Mouse (Mus musculus) G1E (cell line): Measurements from ENCODE around the gene Ldlrad3. TPM values are rescaled to one million over a fixed set of nuclear protein-coding genes. Genes with fewer than 3 reads are reported as not detected.
A peak's percentile ranks its signal among the peaks of the same experiment; 100 is the strongest.

Experiments used
- ATAC-seq: 2 replicates; pipeline ENCODE4 v1.8.0; 2016; ENCODE audit warnings: mild to moderate bottlenecking; ENCODE audit not compliant: insufficient number of reproducible peaks, poor library complexity, low FRiP score, severe bottlenecking; ENCODE audit errors: extremely low read depth
- DNase-seq: peaks from one replicate; pipeline ENCODE4 v3.0.0; 2012; ENCODE audit warnings: low spot score
- H3K27me3 ChIP-seq: 2 replicates; pipeline ENCODE4 v1.6.1; 2012; ENCODE audit warnings: mild to moderate bottlenecking, low read length, inconsistent platforms; ENCODE audit not compliant: insufficient read depth
- H3K36me3 ChIP-seq: replicated peaks from 2 replicates; pipeline ENCODE3; 2012; ENCODE audit warnings: mild to moderate bottlenecking, inconsistent platforms
- H3K4me1 ChIP-seq: 2 replicates; pipeline ENCODE4 v1.6.1; 2012; ENCODE audit warnings: low read depth, low read length, inconsistent platforms, mixed read lengths; ENCODE audit not compliant: insufficient read depth
- H3K4me3 ChIP-seq: 2 replicates; pipeline ENCODE4 v1.5.1; 2012; ENCODE audit warnings: low read depth, mild to moderate bottlenecking, inconsistent platforms, low read length, moderate library complexity, mixed read lengths
- H3K9me3 ChIP-seq: replicated peaks from 2 replicates; pipeline ENCODE4 v1.6.1; 2012; ENCODE audit warnings: inconsistent platforms
- CTCF ChIP-seq: IDR thresholded peaks from 2 replicates; pipeline ENCODE4 v1.5.1; 2012; ENCODE audit warnings: low read depth, low read length, inconsistent platforms, mixed read lengths
- GATA1 ChIP-seq: IDR thresholded peaks from 2 replicates; pipeline ENCODE4 v1.6.1; 2012; ENCODE audit warnings: borderline replicate concordance, low read length, inconsistent platforms, mixed read lengths
- GATA2 ChIP-seq: IDR thresholded peaks from 2 replicates; pipeline ENCODE4 v1.6.1; 2012; ENCODE audit warnings: low read depth, low read length, inconsistent platforms, borderline replicate concordance
- POLR2AphosphoS5 ChIP-seq: IDR thresholded peaks from 2 replicates; pipeline ENCODE4 v1.6.1; 2012; ENCODE audit warnings: low read depth, low read length, inconsistent platforms; ENCODE audit not compliant: insufficient replicate concordance
- TAL1 ChIP-seq: conservative IDR thresholded peaks from 2 replicates; pipeline ENCODE4 v1.6.1; 2012; ENCODE audit warnings: low read depth, low read length, inconsistent platforms, mixed read lengths
- polyA plus RNA-seq: library from polyadenylated mRNA; stranded (reverse); fragments of >175 nt; gene quantifications from 2 replicates; pipeline ENCODE4 v1.2.3, GENCODE M21; 2012
- total RNA-seq, 2 experiments: library from RNA; stranded (forward) in 1 of 2; stranded (reverse) in 1 of 2; fragments of 200-1000 nt in 1 of 2; fragments of >200 nt in 1 of 2; fragmentation: Nextera tagmentation in 1 of 2; gene quantifications; 2 replicates each; pipeline ENCODE4 v1.2.3; 2014 to 2017

The Ldlrad3 gene
- total and polyA plus RNA-seq, 3 experiments, result 0.01 to 0.38 TPM; not detected in 1

DNA sequence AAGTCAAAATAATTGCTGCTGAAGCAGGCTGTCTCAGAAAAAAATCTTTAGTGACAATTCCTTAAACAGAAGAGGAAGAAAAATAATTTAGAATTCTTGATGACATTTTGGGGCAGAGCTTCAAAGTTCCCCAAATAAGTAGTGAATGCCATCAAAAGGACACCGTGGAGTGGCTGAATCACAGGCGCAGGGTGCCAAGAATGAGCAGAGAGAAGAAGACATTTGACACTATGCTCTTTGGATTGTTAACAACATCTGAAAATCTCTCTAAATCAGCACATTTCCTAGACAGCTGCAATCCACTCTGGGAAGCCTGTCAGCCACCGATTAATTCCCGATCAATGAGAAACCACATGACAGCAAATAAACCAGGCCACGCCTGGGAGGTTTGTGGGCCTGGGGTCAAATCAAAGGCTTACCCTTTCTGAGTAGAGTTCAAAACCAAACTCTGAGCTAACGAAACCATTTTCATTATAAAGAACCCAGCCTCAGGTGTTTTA lies 176.4 kb downstream of the Ldlrad3 start:
- TF ChIP-seq POLR2AphosphoS5 (no peak), CTCF (no peak), TAL1 (no peak), GATA2 (no peak), GATA1 (no peak)
- no peak for ATAC-seq
- H3K9me3 ChIP-seq, result no peaks in the 10 kb centered on the region
- no peak for DNase-seq
- no peak overlapping the region for H3K4me3 ChIP-seq
- H3K27me3 ChIP-seq, result peaks cover 13% of the 10 kb centered on the region
- no peaks in the 10 kb centered on the region for H3K36me3 ChIP-seq
- peaks cover 22% of the 10 kb centered on the region for H3K4me1 ChIP-seq

DNA sequence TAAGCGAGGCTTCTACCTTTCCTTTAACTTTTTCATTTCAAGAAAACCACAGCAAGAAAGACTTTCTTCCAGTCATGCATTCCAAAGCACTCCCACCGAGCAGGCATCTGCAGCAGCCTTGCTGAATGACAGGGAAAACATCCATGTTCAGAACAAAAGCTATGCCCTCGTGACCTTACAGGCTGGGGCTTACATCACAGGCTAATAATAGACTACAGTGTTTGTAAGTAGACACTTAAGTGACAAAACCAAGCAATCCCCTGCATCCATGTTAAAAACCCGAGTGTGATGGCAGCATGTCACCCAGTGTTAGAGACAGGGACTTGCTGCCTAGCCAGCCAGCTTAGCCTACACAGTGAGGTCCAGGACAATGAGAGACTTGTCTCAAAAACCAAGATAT lies 180.0 kb downstream of the Ldlrad3 start:
- Histone ChIP-seq H3K9me3 (no peaks in the 10 kb centered on the region), H3K27me3 (peaks cover 18% of the 10 kb centered on the region), H3K4me1 (peaks cover 31% of the 10 kb centered on the region), H3K4me3 (peak overlapping the region; percentile 56; the same call in 1 of the 2 replicates), H3K36me3 (no peaks in the 10 kb centered on the region)
- no peak for DNase-seq
- TF ChIP-seq POLR2AphosphoS5 (no peak), GATA1 (no peak), CTCF (no peak), TAL1 (no peak), GATA2 (no peak)
- no peak for ATAC-seq

DNA sequence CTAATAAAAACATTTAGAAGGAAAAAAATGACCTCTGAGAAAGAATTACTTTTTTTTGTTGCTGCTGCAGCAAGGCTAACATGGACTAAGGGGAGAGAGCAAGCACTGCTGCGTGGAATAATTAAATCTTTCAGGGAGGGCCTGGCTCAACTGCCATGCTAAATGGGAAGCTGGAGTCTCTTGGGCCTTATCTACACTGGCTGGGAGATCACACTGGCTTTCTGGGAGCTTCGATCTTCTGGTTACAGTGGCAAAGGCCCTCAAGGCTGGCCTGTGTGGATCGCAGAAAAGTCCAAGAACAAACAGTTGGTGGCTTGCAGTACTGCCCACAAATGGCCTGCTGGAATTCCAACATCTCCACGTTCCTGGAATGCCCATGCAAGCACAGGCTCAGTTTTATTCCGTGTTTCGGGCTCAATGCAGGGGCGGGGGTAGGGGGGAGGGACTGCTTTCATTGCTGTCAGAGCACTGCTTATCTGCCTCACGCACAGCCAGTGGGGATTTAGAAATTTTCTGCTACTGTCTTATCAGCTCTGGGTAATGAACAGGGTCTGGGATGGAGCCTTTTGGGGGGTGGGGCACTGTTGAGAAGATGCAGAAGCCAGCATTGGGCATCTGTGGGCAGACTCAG lies 180.7 kb downstream of the Ldlrad3 start:
- DNase-seq (peak; percentile 8), ATAC-seq (peak; percentile 87)
- H3K4me1 ChIP-seq, result peaks cover 31% of the 10 kb centered on the region
- H3K27me3 ChIP-seq, result peaks cover 18% of the 10 kb centered on the region
- H3K4me3 ChIP-seq, result peak overlapping the region; percentile 56; the same call in 1 of the 2 replicates
- no peaks in the 10 kb centered on the region for H3K9me3 ChIP-seq
- TF ChIP-seq GATA1, result no peak
- TF ChIP-seq TAL1, result peak; percentile 17; the same call in 1 of the 2 replicates
- TF ChIP-seq GATA2, result no peak
- H3K36me3 ChIP-seq, result no peaks in the 10 kb centered on the region

GRCm38 (mm10) chr2:102003776-102004264 lies 182.4 kb downstream of the Ldlrad3 start:
- Histone ChIP-seq H3K9me3 (no peaks in the 10 kb centered on the region), H3K27me3 (peaks cover 16% of the 10 kb centered on the region), H3K36me3 (no peaks in the 10 kb centered on the region), H3K4me3 (no peak overlapping the region), H3K4me1 (peaks cover 31% of the 10 kb centered on the region)
- ATAC-seq (no peak), DNase-seq (no peak)
- no peak for TF ChIP-seq GATA2
- no peak for TF ChIP-seq TAL1

GRCm38 (mm10) chr2:102002974-102003775 lies 183.0 kb downstream of the Ldlrad3 start:
- Histone ChIP-seq H3K27me3 (peaks cover 16% of the 10 kb centered on the region), H3K4me3 (no peak overlapping the region), H3K9me3 (no peaks in the 10 kb centered on the region), H3K4me1 (peaks cover 31% of the 10 kb centered on the region), H3K36me3 (no peaks in the 10 kb centered on the region)
- ATAC-seq (no peak), DNase-seq (no peak)
- TF ChIP-seq POLR2AphosphoS5, result no peak
- TF ChIP-seq CTCF, result no peak
- TF ChIP-seq GATA2, result no peak
- no peak for TF ChIP-seq TAL1
- TF ChIP-seq GATA1, result no peak

DNA sequence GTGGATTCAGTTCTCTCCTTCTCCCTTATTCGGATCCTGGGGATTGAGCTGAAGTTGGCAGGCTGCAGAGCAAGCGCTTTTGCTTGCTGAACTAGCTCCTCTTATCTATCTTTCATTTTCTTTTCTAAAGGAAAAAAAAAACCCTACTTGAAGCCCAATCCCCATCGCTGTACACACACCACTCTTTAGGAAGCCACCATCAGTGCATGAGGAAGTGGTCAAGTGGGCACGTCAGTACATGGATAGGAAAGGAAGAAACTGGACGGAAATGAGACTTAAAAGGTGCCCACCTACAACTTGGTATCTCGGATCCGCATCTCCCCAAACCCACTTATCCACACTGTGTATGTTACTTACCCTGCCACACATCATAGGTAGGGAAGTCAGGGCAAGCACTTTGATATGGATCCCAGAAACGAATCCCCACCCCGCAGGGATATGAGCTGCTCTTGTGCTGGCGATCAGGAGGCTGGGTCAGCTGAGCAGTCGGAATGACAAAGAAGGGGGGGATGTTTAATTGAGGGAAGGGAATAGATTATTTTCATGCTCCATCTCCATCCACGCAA lies 183.7 kb downstream of the Ldlrad3 start:
- H3K4me3 ChIP-seq, result no peak overlapping the region
- ATAC-seq, result no peak

More for the DNA sequence above, 183.7 kb downstream of the Ldlrad3 start:
- DNase-seq, result no peak
- Histone ChIP-seq H3K27me3 (peaks cover 16% of the 10 kb centered on the region), H3K36me3 (no peaks in the 10 kb centered on the region), H3K4me1 (peaks cover 31% of the 10 kb centered on the region), H3K9me3 (no peaks in the 10 kb centered on the region)
- no peak for TF ChIP-seq POLR2AphosphoS5
- TF ChIP-seq TAL1, result no peak
- TF ChIP-seq GATA1, result no peak
- no peak for TF ChIP-seq CTCF
- TF ChIP-seq GATA2, result no peak
